Mouse (Mus musculus): ENCODE measurements at regions not wholly inside any gene's neighbourhood (a gene's known extent, or its start where the extent isn't known, plus 50 kb on each side); places are given as distances from the start of the nearest gene placed in this dataset.
A peak's percentile ranks its signal among the peaks of the same experiment; 100 is the strongest.

DNA sequence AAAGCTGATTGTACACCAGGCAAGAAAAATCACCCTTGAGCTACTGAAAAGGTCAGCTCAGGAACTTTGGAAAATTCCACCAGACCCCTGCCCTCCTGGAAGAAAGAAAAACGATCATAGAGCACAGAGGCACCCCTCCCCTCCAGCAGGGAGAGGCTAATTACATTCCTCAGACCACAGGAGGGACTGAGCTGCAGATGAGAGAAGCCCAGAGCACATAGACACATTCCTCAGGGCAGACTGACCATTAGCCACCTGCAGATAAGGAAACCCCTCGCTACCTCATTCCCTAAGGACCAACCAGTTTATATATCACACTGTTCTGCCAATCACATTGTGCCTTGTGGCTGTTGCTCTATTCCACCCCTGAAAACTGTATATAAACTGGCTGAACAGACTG lies 230.3 kb downstream of the Parp8 start:
- DNase-seq, result no peak

DNA sequence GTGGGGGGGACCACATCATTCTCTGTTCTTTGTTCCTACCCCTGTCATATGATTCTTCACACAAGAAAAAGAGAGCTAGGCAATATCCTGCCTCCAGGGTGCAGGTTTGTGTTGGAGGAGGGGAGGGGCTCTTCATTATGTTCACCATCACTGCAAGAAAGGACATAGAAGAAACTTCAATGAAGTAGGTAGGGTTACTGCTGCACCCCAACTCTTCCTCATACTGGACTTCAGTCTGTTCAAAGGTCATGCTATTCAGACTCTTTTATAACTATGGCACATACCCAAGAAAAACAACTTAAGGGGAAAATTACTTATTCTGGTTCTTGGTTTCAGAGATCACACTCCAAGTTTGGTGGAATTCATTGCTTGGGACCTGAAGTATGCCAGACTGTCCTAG lies 243.7 kb downstream of the Parp8 start:
- DNase-seq, result no peak

DNA sequence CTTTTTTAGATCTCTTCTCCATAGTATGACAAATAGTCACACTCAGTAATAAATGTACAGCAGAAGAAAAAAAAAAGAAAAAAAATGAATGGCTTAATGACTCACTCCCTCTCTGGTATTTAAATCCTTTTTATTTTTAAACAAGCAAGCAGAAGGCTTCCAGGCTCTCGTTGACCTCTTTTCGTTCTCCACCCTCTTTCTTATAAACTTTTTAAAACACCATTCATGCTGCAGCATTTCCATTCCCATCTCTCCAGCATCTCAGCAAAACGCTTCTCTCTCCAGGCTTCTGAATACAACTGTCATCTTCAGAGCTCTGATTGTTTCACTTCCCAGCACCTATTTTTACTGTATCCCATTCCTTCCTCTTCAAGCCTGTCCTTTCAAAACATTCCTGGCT lies 259.8 kb downstream of the Parp8 start:
- no peak for DNase-seq

DNA sequence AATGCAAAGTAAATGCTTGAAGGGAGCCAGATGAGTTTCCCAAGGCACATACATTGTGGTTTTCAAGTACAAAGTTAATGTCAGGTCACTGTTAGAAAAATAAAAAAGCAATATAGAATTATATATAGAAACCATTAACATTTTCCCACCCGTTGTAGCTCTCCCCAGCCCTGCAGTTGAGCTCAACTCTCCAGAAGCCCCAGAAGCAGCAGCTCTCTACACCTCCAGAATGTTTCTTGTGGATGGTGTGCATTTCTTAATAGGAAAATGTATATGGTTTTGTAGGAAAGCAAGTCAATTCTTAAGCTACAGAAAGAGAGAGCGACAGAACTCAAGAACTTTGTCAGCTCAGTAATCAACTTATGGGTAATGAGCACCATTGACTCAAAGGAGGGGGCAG lies 265.4 kb downstream of the Parp8 start:
- no peak for DNase-seq

DNA sequence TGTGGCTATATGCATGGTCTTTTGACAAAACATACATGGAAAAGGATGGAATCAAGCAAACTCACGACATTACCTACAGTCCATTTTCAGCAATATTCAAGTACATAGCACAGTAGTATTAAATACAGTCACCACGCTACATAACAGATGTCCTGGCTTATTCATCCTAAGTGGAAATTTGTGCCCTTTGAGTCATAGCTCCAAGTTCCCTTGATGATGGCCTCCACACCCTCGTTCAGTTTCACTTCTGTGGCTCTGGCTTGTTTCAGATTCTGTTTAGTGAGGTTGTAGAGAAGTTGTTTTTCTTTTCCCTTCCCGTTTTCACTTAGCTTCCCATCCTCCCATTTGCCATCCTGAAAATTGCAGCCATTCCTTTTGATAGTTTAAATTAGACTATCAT lies 284.5 kb downstream of the Parp8 start:
- no peak for DNase-seq

DNA sequence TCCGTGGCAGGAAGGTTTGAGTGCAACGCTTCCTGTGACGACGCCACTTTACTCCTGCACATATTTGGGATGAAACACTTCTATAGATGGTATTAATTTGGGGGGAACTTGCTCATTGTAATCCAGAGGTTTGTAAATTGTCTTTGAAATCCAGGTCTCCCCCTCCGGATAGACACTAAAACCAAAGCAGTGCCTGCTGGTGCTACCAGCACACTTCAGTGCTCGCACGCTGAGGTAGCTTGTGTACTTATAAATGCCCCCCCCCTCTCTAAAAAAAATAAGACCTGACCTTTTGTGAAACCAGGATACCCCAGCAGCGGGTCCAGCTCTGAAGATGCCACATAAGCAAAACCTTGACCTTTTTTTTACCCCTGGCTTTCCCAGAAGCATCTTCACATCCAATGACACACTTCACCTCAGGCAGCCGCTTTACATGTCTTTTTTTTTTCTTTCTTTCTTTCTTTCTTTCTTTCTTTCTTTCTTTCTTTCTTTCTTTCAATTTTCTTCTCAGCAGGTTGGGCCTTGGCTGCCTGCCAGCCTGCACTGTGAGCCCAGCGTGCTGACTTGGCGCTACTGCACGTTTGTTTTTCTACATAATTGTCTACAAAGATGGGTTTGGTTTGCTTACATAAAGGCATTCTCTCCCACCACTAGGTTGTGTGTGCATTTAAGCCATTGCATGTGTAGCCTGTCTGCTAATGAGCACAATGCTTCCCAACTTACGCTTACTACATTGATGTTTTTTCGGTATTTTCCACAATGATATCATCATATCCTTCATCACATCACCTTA lies 301.8 kb downstream of the Parp8 start:
- DNase-seq, result no peak

DNA sequence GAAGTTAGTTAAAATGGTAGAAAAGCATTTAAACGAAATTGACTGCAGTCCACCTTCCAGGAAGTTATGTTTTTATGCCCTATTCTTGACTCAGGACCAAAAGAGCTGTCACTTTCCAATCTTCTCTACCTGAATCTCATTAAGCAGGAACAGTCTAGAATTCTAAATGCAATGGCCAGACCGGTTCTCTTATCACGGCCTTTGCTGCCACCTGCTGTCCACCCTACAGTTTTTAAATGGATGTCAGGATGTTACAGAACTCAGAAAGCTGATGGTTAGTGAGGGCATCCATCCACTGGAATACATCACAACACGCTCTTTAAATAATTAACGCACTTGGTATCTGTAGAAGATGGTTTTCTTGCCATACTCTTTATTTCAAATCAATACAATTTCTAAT lies 310.5 kb downstream of the Parp8 start:
- no peak for DNase-seq

DNA sequence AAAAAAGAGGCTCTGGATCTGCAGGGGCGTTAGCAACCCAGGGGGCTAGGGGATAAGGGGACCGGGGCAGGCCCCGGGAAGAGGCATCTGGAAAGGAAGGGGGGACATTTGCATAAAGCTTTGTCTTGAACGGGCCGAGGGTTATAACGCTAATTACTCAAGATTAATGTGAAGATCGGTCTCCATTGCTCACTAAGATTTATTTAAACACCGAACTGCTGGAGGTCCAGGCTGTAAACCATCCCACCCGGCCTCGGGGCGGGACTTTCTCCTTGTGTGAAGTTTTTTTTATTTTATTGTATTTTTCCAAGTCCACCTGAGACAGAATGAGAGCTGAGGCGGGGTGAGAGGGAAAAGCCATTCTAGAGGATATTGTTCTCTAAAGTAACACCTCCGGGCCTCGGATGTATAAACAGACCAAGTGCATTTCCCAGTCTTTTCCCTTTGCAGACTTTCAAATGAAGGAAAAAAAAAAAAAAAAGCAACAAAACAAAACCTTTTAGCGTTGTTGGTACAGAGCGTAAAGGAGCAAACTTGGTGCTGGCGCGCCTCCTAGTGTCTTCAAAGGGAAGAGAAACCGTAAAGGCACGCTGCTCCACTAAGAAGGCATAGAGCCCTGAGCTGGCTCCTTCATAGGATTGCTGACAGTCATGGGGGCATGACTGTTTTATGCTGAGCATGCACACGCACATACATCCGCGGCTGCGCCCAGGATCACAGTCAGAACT lies 313.3 kb downstream of the Parp8 start:
- DNase-seq, result peak in 1 of 2 experiments; percentile 9

DNA sequence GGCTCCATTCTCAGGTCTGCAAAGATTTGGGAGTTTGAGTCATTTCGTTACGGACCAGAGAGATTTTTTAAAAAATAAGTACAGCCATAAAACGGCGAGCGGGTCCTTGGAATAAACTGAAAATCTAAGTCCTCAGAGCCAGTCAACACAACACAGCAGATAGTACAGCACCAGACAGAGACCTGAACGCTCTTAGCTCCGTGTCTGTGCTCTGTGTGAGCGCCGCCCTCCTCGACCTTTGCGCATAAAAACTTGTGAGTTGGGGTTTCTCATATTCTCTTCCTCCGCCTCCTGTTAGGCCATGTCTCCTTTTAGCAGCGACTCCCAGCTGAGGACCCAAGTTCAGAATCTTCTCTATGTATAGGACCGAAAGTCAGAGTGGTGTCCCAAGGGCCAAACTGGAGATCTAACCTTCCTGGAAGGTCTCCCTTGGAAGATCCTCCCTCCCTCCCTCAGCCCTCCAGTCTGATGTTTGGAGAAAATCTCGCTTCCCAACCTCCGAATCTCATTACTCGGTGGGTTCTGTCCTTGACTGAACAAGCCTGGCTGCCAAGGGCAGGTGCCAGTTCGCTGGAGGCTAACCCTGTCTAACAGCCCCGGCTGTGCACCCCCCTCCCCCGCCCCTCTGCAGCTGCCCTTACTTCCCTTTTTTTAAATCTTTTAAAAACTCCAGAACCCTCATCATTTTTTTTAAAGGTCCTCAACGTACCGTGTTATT lies 314.0 kb downstream of the Parp8 start:
- DNase-seq, result no peak

DNA sequence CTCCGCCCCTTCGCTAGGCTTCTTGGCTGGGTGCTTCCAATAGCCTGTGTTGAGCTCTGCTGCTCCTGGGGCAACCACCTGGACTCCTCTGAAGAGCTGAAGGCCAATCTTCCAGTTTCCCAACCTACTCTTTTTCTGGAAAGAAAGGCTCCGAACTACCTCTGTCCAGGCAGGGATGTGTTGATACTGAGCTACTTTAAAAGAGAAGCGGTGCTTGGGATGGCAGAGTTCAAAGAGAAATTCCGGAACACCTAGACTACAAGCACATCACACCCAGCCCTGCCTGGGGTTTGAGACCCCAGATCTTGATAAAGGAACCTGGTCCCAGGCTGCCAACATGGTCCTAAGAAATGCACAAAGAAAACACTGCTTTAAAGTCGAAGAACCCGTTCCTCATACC lies 315.7 kb downstream of the Parp8 start:
- DNase-seq, result no peak

DNA sequence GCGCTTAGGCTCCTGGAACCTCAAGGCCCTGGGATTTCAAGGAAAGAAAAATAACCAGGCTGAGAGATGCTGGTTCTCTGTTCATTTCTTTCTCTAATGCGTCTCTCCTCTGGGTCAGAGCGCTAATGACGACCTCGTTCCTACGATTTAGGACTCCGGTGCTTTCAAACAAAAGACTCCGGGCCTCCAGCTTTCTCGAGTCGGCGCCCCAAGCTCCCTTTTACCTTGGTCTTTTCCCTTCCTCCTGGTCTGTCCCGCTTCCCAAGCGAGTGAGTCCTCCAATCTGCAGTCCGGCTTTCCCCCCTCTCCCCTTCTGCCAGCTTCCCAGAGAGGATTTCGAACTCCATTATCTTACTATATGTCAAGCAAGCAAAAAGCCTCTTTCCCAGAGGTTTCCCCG lies 316.5 kb downstream of the Parp8 start:
- DNase-seq, result no peak

DNA sequence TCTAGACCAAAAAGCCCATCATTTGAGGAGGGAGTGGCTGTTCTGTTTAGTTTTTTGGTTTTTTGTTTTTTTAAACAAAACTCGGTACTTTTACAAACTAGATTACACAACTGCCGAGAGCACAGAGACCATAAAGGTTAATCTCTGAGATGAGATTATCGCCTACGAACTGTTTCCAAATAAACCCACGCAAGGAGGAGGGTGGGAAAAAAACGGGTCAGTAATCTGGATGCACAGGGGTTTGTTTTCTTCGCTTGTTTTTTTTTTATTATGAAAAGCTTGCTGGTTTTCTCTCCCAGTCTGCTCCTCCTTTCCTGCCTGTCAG lies 316.9 kb downstream of the Parp8 start:
- DNase-seq, result no peak

DNA sequence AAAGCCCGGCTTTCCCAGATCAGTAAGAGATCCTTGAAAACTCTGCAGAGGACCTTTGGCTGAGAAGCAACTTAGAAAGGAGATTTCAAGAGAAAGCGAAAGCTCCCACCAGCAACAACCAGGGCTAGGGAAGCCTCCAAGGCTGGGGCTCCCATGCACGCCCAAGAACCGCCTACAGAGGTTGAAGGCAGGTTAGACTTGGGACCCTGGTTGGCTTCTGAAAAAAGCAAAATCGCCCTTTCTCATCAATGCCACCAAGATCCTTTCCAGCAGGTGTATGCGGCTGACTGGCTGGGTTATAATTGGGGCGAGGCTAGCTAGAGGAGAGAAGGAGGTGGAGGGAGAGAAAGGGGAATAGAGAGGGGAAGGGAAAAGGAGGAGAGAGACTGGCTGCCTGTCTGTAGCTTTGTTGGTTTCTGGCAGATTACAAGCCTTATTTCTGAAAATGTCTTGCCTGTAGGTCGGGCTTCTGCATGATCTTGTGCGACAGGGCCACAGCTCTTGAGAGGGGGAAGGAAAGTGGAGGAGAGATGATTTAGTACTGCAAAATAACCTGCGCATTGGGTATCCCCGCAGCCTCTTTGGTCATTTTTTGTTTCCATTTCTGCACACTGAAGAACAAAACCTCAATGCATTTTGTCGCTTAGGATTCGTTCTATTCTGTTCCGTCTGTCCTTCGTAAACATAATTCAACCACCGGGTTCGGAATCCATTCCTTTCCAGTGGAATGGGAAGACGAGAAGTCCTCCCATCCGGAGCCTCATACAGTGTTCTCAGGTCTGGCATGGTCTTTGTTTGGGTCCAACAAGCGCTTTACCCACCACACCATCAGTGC lies 317.5 kb downstream of the Parp8 start:
- DNase-seq, result no peak

DNA sequence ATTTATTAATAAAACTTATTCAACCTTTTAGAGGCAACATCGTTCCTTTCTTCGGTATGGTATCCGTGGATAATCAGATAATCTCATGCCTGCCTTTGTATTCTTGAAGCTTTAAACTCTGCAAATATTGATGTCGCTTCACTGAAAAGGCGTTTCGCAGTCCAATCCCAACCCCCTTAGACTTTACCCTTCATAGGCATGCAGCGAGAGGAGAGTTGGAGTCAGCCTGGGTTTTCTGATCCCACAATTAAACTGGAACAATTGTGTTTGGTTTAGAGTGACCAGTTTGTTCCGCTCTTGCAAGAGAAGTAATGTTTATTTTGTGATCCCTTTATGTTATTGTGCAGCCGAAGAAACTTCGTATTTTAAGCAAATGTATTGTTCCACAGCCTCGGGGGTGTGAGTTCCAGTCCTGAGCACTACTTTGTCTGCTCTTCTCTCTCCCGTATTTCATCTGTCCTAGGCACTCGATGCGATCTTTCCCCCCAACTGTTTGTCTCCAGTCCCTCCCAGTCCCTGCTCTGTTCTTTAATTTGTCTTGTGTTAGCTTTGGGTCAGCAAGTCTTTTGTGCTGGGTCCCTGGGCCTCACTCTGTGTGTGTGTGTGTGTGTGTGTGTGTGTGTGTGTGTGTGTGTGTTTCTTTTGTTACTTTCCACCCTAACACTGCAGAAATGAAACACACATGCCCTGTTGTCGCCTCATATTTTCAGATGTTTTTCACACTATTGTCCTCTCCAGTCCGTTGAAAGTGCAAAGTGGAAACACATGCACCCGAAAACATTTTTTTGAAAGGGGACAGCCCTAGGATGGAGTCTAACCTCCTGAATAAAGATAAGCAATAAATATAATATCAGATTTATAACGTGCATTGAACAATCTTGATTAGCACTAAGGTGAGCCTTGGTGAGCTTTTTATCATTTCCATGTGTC lies 318.7 kb downstream of the Parp8 start:
- DNase-seq, result no peak

DNA sequence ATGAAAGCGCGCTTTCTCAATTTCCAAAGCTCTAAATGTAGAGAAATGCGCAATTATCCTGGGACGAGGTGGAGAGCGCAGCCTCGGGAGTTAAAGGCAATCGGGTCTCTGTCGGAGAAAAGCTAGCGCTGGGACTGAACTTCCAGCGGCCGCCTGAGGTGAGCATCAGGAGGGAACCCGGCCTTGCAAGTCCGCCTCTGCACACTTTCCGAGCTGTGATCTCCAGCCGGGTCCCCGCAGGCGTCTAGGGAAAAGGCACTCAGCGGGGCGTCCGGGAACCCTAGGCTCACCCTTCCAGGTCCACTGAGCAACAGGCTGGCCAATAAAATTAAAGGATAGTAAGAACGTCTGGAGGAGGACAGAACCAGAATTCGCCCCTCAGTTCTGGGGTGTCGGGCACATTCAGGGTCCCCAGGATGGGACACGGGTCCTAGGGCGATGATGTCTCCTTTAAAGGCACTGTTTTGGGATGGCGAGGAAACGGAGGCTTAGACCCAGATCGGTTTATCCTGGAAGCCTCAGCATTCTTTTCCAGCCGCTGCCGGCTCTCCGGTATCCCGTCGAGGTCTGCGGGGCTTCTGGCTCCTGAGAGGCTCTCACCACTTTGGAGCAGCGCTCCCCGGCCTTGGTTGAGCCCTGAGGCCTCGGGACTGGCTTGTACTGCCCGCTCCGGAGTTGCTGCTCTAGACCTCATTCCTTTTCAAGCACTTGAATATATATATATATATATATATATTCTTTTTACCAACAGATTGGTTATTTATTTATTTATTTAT lies 319.5 kb downstream of the Parp8 start:
- DNase-seq, result no peak

DNA sequence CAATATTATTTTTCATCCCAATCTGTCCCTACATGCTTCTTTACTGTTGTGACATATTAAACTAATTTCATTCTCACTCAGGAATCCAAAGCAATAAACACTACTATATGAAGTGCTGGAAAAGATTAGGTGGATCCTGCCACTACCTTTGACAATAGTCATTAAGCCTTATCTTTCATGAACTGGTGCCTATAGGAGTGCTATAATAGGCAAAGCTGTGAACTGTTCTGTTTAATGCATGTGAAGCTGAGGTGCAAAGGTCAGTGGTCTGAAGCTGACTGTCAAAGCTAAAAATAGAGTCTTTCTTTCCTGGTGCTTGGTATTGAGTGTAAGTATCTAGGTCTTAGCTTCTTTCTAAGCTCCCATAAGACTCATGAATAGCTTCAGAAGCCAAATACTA lies 336.6 kb downstream of the Parp8 start:
- no peak for DNase-seq
